Mouse (Mus musculus): ENCODE results near the gene Adgrl3. TPM values are rescaled to one million over a fixed set of nuclear protein-coding genes. Genes with fewer than 3 reads are reported as not detected.

Adgrl3 gene
- polyA plus RNA-seq, 1 experiment from 2014 or later, result 14.0 TPM

GRCm38 (mm10) chr5:81591481-81591880 is 571.5 kb downstream of the Adgrl3 start:
- no peak overlapping the region for H3K27ac ChIP-seq
- no peak for ATAC-seq (ENCODE audit: borderline replicate concordance, extremely low read depth, low FRiP score, low TSS enrichment)
- no peaks in the 10 kb centered on the region for H3K9me3 ChIP-seq
- H3K4me2 ChIP-seq, result no peak overlapping the region
- 0 out of 2 replicates have a peak, but pooled peaks cover 4% of the 10 kb centered on the region for H3K4me1 ChIP-seq
- no peak overlapping the region for H3K4me3 ChIP-seq
- WGBS, result 34% methylated on average over 3 of the region's 3 CpGs
- no peaks in the 10 kb centered on the region for H3K36me3 ChIP-seq
- no peaks in the 10 kb centered on the region for H3K27me3 ChIP-seq
- H3K9ac ChIP-seq, result no peak overlapping the region

GRCm38 (mm10) chr5:81593396-81593995 is 573.6 kb downstream of the Adgrl3 start:
- 85% methylated on average over 1 of the region's 1 CpGs for whole genome bisulfite sequencing
- Histone ChIP-seq H3K4me3 (no peak overlapping the region), H3K27me3 (no peaks in the 10 kb centered on the region), H3K36me3 (no peaks in the 10 kb centered on the region), H3K4me2 (no peak overlapping the region), H3K9ac (no peak overlapping the region), H3K9me3 (no peaks in the 10 kb centered on the region), H3K27ac (no peak overlapping the region), H3K4me1 (0 out of 2 replicates have a peak, but pooled peaks cover 4% of the 10 kb centered on the region)
- peak; percentile 35; the same call in 1 of the 2 replicates for ATAC-seq (ENCODE audit: borderline replicate concordance, extremely low read depth, low FRiP score, low TSS enrichment)

GRCm38 (mm10) chr5:81598041-81598440 is 578.1 kb downstream of the Adgrl3 start:
- Histone ChIP-seq H3K4me2 (no peak overlapping the region), H3K27ac (no peak overlapping the region), H3K4me1 (no peaks in the 10 kb centered on the region), H3K27me3 (no peaks in the 10 kb centered on the region), H3K9me3 (no peaks in the 10 kb centered on the region), H3K9ac (no peak overlapping the region), H3K36me3 (no peaks in the 10 kb centered on the region), H3K4me3 (no peak overlapping the region)
- no peak for ATAC-seq (ENCODE audit: borderline replicate concordance, extremely low read depth, low FRiP score, low TSS enrichment)
- WGBS, result 62% methylated on average over 6 of the region's 6 CpGs

- H3K4me2 ChIP-seq, result no peak overlapping the region
- H3K4me3 ChIP-seq, result no peak overlapping the region
- no peak overlapping the region for H3K9ac ChIP-seq
- no peak for ATAC-seq (ENCODE audit: borderline replicate concordance, extremely low read depth, low FRiP score, low TSS enrichment)
- no peaks in the 10 kb centered on the region for H3K9me3 ChIP-seq
- 93% methylated on average over 4 of the region's 4 CpGs for WGBS
- no peaks in the 10 kb centered on the region for H3K27me3 ChIP-seq
- no peaks in the 10 kb centered on the region for H3K36me3 ChIP-seq
- H3K27ac ChIP-seq, result no peak overlapping the region
- no peaks in the 10 kb centered on the region for H3K4me1 ChIP-seq
Measured at GRCm38 (mm10) chr5:81602889-81603288, 583.0 kb downstream of the Adgrl3 start.

- Histone ChIP-seq H3K9me3 (no peaks in the 10 kb centered on the region), H3K36me3 (no peaks in the 10 kb centered on the region), H3K4me1 (no peaks in the 10 kb centered on the region), H3K4me3 (no peak overlapping the region), H3K4me2 (no peak overlapping the region), H3K27me3 (no peaks in the 10 kb centered on the region), H3K27ac (no peak overlapping the region), H3K9ac (no peak overlapping the region)
- 74% methylated on average over 1 of the region's 1 CpGs for WGBS
- no peak for ATAC-seq (ENCODE audit: borderline replicate concordance, extremely low read depth, low FRiP score, low TSS enrichment)
Measured at GRCm38 (mm10) chr5:81605646-81606045, 585.7 kb downstream of the Adgrl3 start.

GRCm38 (mm10) chr5:81610223-81610622 is 590.3 kb downstream of the Adgrl3 start:
- Histone ChIP-seq H3K27me3 (no peaks in the 10 kb centered on the region), H3K4me3 (no peak overlapping the region), H3K36me3 (no peaks in the 10 kb centered on the region), H3K9ac (no peak overlapping the region), H3K4me1 (no peaks in the 10 kb centered on the region), H3K4me2 (no peak overlapping the region), H3K9me3 (no peaks in the 10 kb centered on the region), H3K27ac (no peak overlapping the region)
- 72% methylated on average over 5 of the region's 5 CpGs for WGBS
- no peak for ATAC-seq (ENCODE audit: borderline replicate concordance, extremely low read depth, low FRiP score, low TSS enrichment)

GRCm38 (mm10) chr5:81614674-81615073 is 594.7 kb downstream of the Adgrl3 start:
- no peak overlapping the region for H3K4me2 ChIP-seq
- H3K4me3 ChIP-seq, result no peak overlapping the region
- no peaks in the 10 kb centered on the region for H3K27me3 ChIP-seq
- no peaks in the 10 kb centered on the region for H3K36me3 ChIP-seq
- no peak overlapping the region for H3K27ac ChIP-seq
- no peaks in the 10 kb centered on the region for H3K4me1 ChIP-seq
- H3K9ac ChIP-seq, result no peak overlapping the region
- ATAC-seq (ENCODE audit: borderline replicate concordance, extremely low read depth, low FRiP score, low TSS enrichment), result no peak
- no peaks in the 10 kb centered on the region for H3K9me3 ChIP-seq
- 61% methylated on average over 4 of the region's 4 CpGs for WGBS

GRCm38 (mm10) chr5:81621106-81621505 is 601.2 kb downstream of the Adgrl3 start:
- H3K4me2 ChIP-seq, result no peak overlapping the region
- H3K36me3 ChIP-seq, result no peaks in the 10 kb centered on the region
- WGBS, result 63% methylated on average over 5 of the region's 5 CpGs
- no peak overlapping the region for H3K4me3 ChIP-seq
- no peaks in the 10 kb centered on the region for H3K4me1 ChIP-seq
- no peaks in the 10 kb centered on the region for H3K27me3 ChIP-seq
- no peak overlapping the region for H3K9ac ChIP-seq
- no peak for ATAC-seq (ENCODE audit: borderline replicate concordance, extremely low read depth, low FRiP score, low TSS enrichment)
- no peak overlapping the region for H3K27ac ChIP-seq
- H3K9me3 ChIP-seq, result no peaks in the 10 kb centered on the region

GRCm38 (mm10) chr5:81621715-81622114 is 601.8 kb downstream of the Adgrl3 start:
- Histone ChIP-seq H3K4me1 (no peaks in the 10 kb centered on the region), H3K27me3 (no peaks in the 10 kb centered on the region), H3K9me3 (no peaks in the 10 kb centered on the region), H3K9ac (no peak overlapping the region), H3K4me2 (no peak overlapping the region), H3K36me3 (no peaks in the 10 kb centered on the region), H3K4me3 (no peak overlapping the region), H3K27ac (no peak overlapping the region)
- no peak for ATAC-seq (ENCODE audit: borderline replicate concordance, extremely low read depth, low FRiP score, low TSS enrichment)
- 72% methylated on average over 3 of the region's 3 CpGs for WGBS

GRCm38 (mm10) chr5:81623846-81624245 is 603.9 kb downstream of the Adgrl3 start:
- H3K9ac ChIP-seq, result no peak overlapping the region
- ATAC-seq (ENCODE audit: borderline replicate concordance, extremely low read depth, low FRiP score, low TSS enrichment), result no peak
- H3K27me3 ChIP-seq, result no peaks in the 10 kb centered on the region
- H3K4me1 ChIP-seq, result no peaks in the 10 kb centered on the region
- H3K4me2 ChIP-seq, result no peak overlapping the region
- H3K9me3 ChIP-seq, result no peaks in the 10 kb centered on the region
- no peak overlapping the region for H3K4me3 ChIP-seq
- H3K27ac ChIP-seq, result no peak overlapping the region
- H3K36me3 ChIP-seq, result no peaks in the 10 kb centered on the region
- 57% methylated on average over 1 of the region's 1 CpGs for WGBS

GRCm38 (mm10) chr5:81636169-81636568 is 616.2 kb downstream of the Adgrl3 start:
- Histone ChIP-seq H3K4me1 (no peaks in the 10 kb centered on the region), H3K9me3 (no peaks in the 10 kb centered on the region), H3K9ac (no peak overlapping the region), H3K4me2 (no peak overlapping the region), H3K4me3 (no peak overlapping the region), H3K27ac (no peak overlapping the region), H3K27me3 (no peaks in the 10 kb centered on the region), H3K36me3 (no peaks in the 10 kb centered on the region)
- WGBS, result 44% methylated on average over 2 of the region's 2 CpGs
- no peak for ATAC-seq (ENCODE audit: borderline replicate concordance, extremely low read depth, low FRiP score, low TSS enrichment)

GRCm38 (mm10) chr5:81638422-81638821 is 618.5 kb downstream of the Adgrl3 start:
- no peak for ATAC-seq (ENCODE audit: borderline replicate concordance, extremely low read depth, low FRiP score, low TSS enrichment)
- H3K9ac ChIP-seq, result no peak overlapping the region
- no peaks in the 10 kb centered on the region for H3K27me3 ChIP-seq
- 77% methylated on average over 2 of the region's 2 CpGs for WGBS
- no peak overlapping the region for H3K4me3 ChIP-seq
- no peaks in the 10 kb centered on the region for H3K4me1 ChIP-seq
- no peak overlapping the region for H3K27ac ChIP-seq
- H3K9me3 ChIP-seq, result no peaks in the 10 kb centered on the region
- no peak overlapping the region for H3K4me2 ChIP-seq
- H3K36me3 ChIP-seq, result no peaks in the 10 kb centered on the region

- WGBS, result 78% methylated on average over 4 of the region's 4 CpGs
- H3K4me1 ChIP-seq, result no peaks in the 10 kb centered on the region
- H3K9ac ChIP-seq, result no peak overlapping the region
- no peak overlapping the region for H3K4me3 ChIP-seq
- no peak for ATAC-seq (ENCODE audit: borderline replicate concordance, extremely low read depth, low FRiP score, low TSS enrichment)
- H3K27ac ChIP-seq, result no peak overlapping the region
- no peaks in the 10 kb centered on the region for H3K36me3 ChIP-seq
- no peak overlapping the region for H3K4me2 ChIP-seq
- H3K27me3 ChIP-seq, result no peaks in the 10 kb centered on the region
- no peaks in the 10 kb centered on the region for H3K9me3 ChIP-seq
Measured at GRCm38 (mm10) chr5:81640118-81640517, 620.2 kb downstream of the Adgrl3 start.
